Mouse (Mus musculus) CH12.LX (cell line): ENCODE measurements around the gene Fgfr2. TPM values are rescaled to one million over a fixed set of nuclear protein-coding genes. Genes with fewer than 3 reads are reported as not detected.

Experiments
- DNase-seq: peaks from one replicate; pipeline ENCODE4 v3.0.0-alpha.2; 2013; ENCODE audit errors: extremely low read depth
- H3K27ac ChIP-seq: 2 replicates; pipeline ENCODE4 v1.5.1; 2012; ENCODE audit warnings: low read depth, mild to moderate bottlenecking, control low read depth, moderate library complexity; ENCODE audit not compliant: insufficient read depth
- H3K27me3 ChIP-seq: replicated peaks from 2 replicates; pipeline ENCODE3; 2012; ENCODE audit warnings: inconsistent platforms
- H3K36me3 ChIP-seq, 2 experiments: replicated peaks in 1 of 2; 2 replicates each; pipeline versions ENCODE3 to v1.6.1; 2012; ENCODE audit warnings: inconsistent platforms in 1 of 2, low read length in 1 of 2, mild to moderate bottlenecking in 1 of 2, mixed read lengths in 1 of 2, moderate library complexity in 1 of 2; ENCODE audit not compliant: control insufficient read depth in 1 of 2, insufficient read depth in 1 of 2
- H3K4me1 ChIP-seq, 2 experiments: 2 replicates each; pipeline ENCODE4 v1.6.1; 2012; ENCODE audit warnings: inconsistent platforms in 1 of 2, moderate library complexity in 1 of 2; ENCODE audit not compliant: insufficient read depth in 2 of 2, control insufficient read depth in 1 of 2
- H3K4me2 ChIP-seq: 2 replicates; pipeline ENCODE4 v1.6.1; 2012; ENCODE audit warnings: low read depth, mild to moderate bottlenecking, control low read depth; ENCODE audit not compliant: poor library complexity, insufficient read depth, severe bottlenecking
- H3K4me3 ChIP-seq, 3 experiments: fragments of 150-350 bp in 1 of 3; sonication (generic) in 1 of 3; replicated peaks in 1 of 3; 2 replicates each; pipeline versions ENCODE3 to v1.5.1; 2011 to 2012; ENCODE audit warnings: low read depth in 2 of 3, low read length in 2 of 3, mild to moderate bottlenecking in 2 of 3, moderate library complexity in 2 of 3, control low read depth in 1 of 3, improper control_type of control experiment in 1 of 3, inconsistent platforms in 1 of 3, mixed read lengths in 1 of 3; ENCODE audit not compliant: poor library complexity in 1 of 3
- H3K79me2 ChIP-seq: replicated peaks from 2 replicates; pipeline ENCODE4 v1.6.1; 2012; ENCODE audit warnings: mild to moderate bottlenecking, moderate library complexity; ENCODE audit not compliant: control insufficient read depth, poor library complexity, insufficient read depth, severe bottlenecking; ENCODE audit errors: extremely low read depth
- H3K9ac ChIP-seq: 2 replicates; pipeline ENCODE4 v1.6.1; 2012; ENCODE audit warnings: low read depth, mild to moderate bottlenecking, control low read depth, moderate library complexity; ENCODE audit not compliant: insufficient read depth
- H3K9me3 ChIP-seq: replicated peaks from 2 replicates; pipeline ENCODE3; 2012; ENCODE audit warnings: low read length, inconsistent platforms, mixed read lengths
- BHLHE40 ChIP-seq: IDR thresholded peaks from 2 replicates; pipeline ENCODE4 v1.6.1; 2011; ENCODE audit warnings: mild to moderate bottlenecking, low read depth, low read length, improper control_type of control experiment
- CHD1 ChIP-seq: IDR thresholded peaks from 2 replicates; pipeline ENCODE4 v1.6.1; 2012; ENCODE audit warnings: low read depth, low read length, improper control_type of control experiment, inconsistent platforms
- EP300 ChIP-seq: IDR thresholded peaks from 2 replicates; pipeline ENCODE4 v1.6.1; 2011; ENCODE audit warnings: low read length, improper control_type of control experiment
- IRF4 ChIP-seq: IDR thresholded peaks from 2 replicates; pipeline ENCODE4 v1.6.1; 2014; ENCODE audit warnings: low read depth, mild to moderate bottlenecking, inconsistent platforms, low read length, improper control_type of control experiment
- KAT2A ChIP-seq: IDR thresholded peaks from 2 replicates; pipeline ENCODE4 v1.6.1; 2012; ENCODE audit warnings: low read length, improper control_type of control experiment, inconsistent platforms; ENCODE audit not compliant: insufficient replicate concordance
- MAFK ChIP-seq: IDR thresholded peaks from 2 replicates; pipeline ENCODE4 v1.6.1; 2011; ENCODE audit warnings: low read length, improper control_type of control experiment; ENCODE audit not compliant: insufficient replicate concordance
- MYC ChIP-seq: IDR thresholded peaks from 2 replicates; pipeline ENCODE4 v1.6.1; 2011; ENCODE audit warnings: low read depth, mild to moderate bottlenecking, improper control_type of control experiment, low read length
- SIN3A ChIP-seq: IDR thresholded peaks from 2 replicates; pipeline ENCODE4 v1.6.1; 2012; ENCODE audit warnings: low read length, improper control_type of control experiment, inconsistent platforms
- SMC3 ChIP-seq: IDR thresholded peaks from 2 replicates; pipeline ENCODE4 v1.6.1; 2011; ENCODE audit warnings: low read depth, low read length, improper control_type of control experiment
- TCF12 ChIP-seq: IDR thresholded peaks from 2 replicates; pipeline ENCODE4 v1.6.1; 2014; ENCODE audit warnings: low read depth, mild to moderate bottlenecking, inconsistent platforms, low read length, improper control_type of control experiment
- UBTF ChIP-seq: IDR thresholded peaks from 2 replicates; pipeline ENCODE4 v1.6.1; 2012; ENCODE audit warnings: low read depth, mild to moderate bottlenecking, inconsistent platforms, low read length, improper control_type of control experiment, moderate library complexity
- ZC3H11A ChIP-seq: IDR thresholded peaks from 2 replicates; pipeline ENCODE4 v1.6.1; 2012; ENCODE audit warnings: low read depth, mild to moderate bottlenecking, inconsistent platforms, low read length, improper control_type of control experiment
- dilution Hi-C: fragments of 300-500 bp; cut with MboI; formaldehyde crosslinking; loops from 2 replicates; pipeline ENCODE4 v1.14.3; 2020; ENCODE audit warnings: low sequenced_read_pairs; ENCODE audit not compliant: extremely low pct_unique_long_range_greater_than_20kb, extremely low pct_ligation_motif_present
- in situ Hi-C: fragments of 300-500 bp; cut with MboI; formaldehyde crosslinking; loops from 3 replicates; pipeline ENCODE4 v1.14.3; 2019; ENCODE audit warnings: low sequenced_read_pairs, low pct_ligation_motif_present, low pct_unique_long_range_greater_than_20kb, mixed read lengths
- polyA plus RNA-seq: library from polyadenylated mRNA; unstranded; fragments of >175 nt; gene quantifications from 2 replicates; pipeline ENCODE4 v1.2.1, GENCODE M21; 2012; ENCODE audit warnings: low read depth; ENCODE audit not compliant: insufficient read length
- total RNA-seq, 2 experiments: library from RNA; depleted of rRNA; stranded (reverse); fragments of 300-350 nt in 1 of 2; fragments of >200 nt in 1 of 2; gene quantifications; 2 replicates each; pipeline ENCODE4 v1.2.3; 2012 to 2014

The Fgfr2 gene
- total and polyA plus RNA-seq, 3 experiments, result not detected

DNA sequence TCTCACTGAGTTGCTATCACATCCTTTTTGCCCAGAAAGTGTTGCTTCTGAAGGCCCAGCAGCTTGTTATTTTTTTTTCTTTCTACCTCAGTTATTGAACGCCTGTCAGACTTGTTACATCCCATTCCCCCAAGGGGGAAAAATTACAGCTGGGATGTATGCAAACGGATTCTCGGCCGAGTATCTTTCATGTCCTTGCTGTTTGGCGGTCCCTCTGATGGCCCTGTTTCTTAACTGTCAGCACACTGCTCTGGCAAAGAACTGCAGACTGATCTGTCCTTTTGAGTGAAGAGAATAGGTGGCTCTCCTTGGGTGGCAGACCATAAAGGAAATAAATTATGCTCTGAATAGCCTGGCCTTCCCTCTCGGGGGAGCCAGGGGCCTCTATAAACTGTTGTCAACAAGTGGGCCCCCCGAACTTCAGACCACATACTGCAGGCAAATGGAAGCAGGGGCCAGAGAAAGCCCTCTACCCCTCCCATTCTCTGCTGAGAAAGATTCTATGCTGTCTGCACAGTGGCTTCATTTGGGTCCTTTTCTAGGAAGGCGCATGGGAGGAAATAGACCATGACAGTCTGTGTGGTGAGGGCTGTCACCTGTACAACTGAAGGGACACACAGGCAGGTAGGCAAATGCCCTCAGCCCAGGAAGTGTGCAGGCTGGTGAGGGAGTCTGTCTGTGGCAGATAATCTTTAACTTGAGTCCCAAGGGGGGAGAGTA lies 738.3 kb downstream of the Fgfr2 start:
- Histone ChIP-seq H3K36me3 (no peaks in the 10 kb centered on the region), H3K4me1 (peaks cover 2 to 24% of the 10 kb centered on the region in 2 experiments), H3K9me3 (no peaks in the 10 kb centered on the region), H3K4me2 (no peak overlapping the region), H3K4me3 (no peak overlapping the region), H3K9ac (no peak overlapping the region), H3K27me3 (peaks cover 68% of the 10 kb centered on the region), H3K27ac (no peak overlapping the region), H3K79me2 (no peaks in the 10 kb centered on the region)
- in situ Hi-C loops (no loop called here), dilution Hi-C loops (no loop called here)
- DNase-seq, result no peak
- TF ChIP-seq ZC3H11A (no peak), BHLHE40 (0 out of 2 replicates have a peak, but pooled peaks have one; percentile 9)

DNA sequence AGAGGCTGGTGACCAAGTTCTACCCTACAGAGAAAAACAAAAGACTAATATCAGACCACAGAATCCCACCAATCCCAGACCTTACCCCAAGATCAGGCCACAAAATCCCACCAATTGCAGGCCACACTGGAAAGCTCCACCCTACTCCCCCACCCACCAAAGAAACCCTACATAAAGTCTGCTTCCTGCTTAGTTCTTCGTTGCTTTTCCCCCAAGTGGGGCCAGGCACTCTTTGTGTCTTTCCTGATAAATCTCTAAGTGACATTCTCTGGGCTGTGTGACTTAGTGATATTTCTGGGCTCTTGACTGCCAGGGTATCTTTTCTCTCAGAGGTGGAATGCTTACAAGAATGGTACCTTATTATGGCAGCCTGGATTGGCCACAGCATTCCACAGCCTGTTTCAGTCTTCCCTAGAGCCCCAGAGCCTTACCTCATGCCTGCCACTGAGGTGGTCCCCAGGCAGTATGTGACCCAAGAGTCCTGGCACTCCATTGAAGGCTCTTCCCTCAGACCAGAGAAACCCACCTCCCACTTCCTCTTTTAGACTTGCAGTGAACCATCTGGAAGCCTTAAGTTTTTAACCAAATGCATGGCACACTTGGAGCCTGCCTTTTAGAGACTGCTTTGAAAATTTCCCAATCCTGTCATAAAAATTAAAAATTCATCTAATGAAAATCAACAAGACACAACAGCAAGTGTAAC lies 742.4 kb downstream of the Fgfr2 start:
- TF ChIP-seq SIN3A, result no peak
- TF ChIP-seq IRF4, result 0 out of 2 replicates have a peak, but pooled peaks have one; percentile 31
- TF ChIP-seq BHLHE40, result no peak
- TF ChIP-seq, all 38 proteins: peak for 1
- Histone ChIP-seq H3K27ac (no peak overlapping the region), H3K9ac (no peak overlapping the region), H3K79me2 (no peaks in the 10 kb centered on the region), H3K4me1 (peaks cover 0 to 15% of the 10 kb centered on the region in 2 experiments; a peak in 2 of 4 replicates), H3K4me2 (no peak overlapping the region), H3K27me3 (peaks cover 71% of the 10 kb centered on the region), H3K4me3 (no peak overlapping the region), H3K36me3 (no peaks in the 10 kb centered on the region), H3K9me3 (no peaks in the 10 kb centered on the region)
- DNase-seq, result peak; percentile 11
- dilution Hi-C loops, result no loop called here
- in situ Hi-C loops, result no loop called here

DNA sequence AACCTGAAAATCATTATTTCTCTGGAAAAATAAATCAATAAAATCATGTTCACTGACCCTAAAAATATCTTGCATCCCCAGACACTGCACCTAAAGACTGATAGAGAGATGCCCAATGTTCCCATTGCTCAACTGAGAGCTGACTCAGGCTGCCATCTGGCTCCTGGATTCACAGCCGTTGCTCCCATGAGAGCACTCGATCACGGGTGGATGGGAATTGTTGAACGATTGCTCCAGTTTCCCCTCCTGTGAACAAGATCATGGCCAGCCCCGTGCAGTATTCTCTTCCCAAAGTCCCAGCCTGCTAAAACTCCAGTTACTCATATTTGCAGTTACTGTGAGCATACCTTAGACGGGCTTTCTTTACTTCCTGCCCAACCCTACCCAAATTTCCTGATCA lies 745.2 kb downstream of the Fgfr2 start:
- Histone ChIP-seq H3K4me2 (no peak overlapping the region), H3K27ac (no peak overlapping the region), H3K4me1 (peaks cover 0 to 6% of the 10 kb centered on the region in 2 experiments; a peak in 2 of 4 replicates), H3K4me3 (no peak overlapping the region), H3K9ac (no peak overlapping the region), H3K9me3 (peaks cover 2% of the 10 kb centered on the region), H3K27me3 (peaks cover 71% of the 10 kb centered on the region), H3K36me3 (no peaks in the 10 kb centered on the region), H3K79me2 (no peaks in the 10 kb centered on the region)
- TF ChIP-seq SMC3, result no peak
- no peak for TF ChIP-seq MYC
- TF ChIP-seq EP300, result no peak
- no peak for TF ChIP-seq IRF4
- TF ChIP-seq KAT2A, result no peak
- no peak for TF ChIP-seq CHD1
- TF ChIP-seq TCF12, result no peak
- no peak for TF ChIP-seq UBTF
- TF ChIP-seq MAFK, result no peak
- dilution Hi-C loops, result no loop called here
- no peak for DNase-seq
- in situ Hi-C loops, result no loop called here
